Mouse (Mus musculus) liver, embryonic 14.5 days (tissue): Measurements from ENCODE around the gene Mfsd12.
A peak's percentile ranks its signal among the peaks of the same experiment; 100 is the strongest.

ENCODE experiments used
- CTCF ChIP-seq: IDR thresholded peaks from 2 replicates; pipeline ENCODE4 v1.5.1; 2016; ENCODE audit warnings: antibody characterized with exemption, low read depth, control low read depth
- EP300 ChIP-seq: IDR thresholded peaks from 2 replicates; pipeline ENCODE4 v1.6.1; 2016; ENCODE audit warnings: antibody characterized with exemption, low read depth

- TF ChIP-seq EP300 (no peak), CTCF (peak; percentile 96)
Observed at GRCm38 (mm10) chr10:81350351-81351063, 6.8 kb upstream of the Mfsd12 start, which contains the start of gene Hmg20b.
